Mouse (Mus musculus) midbrain, embryonic 12.5 days (tissue): Measurements from ENCODE around the gene Sema3f. TPM values are rescaled to one million over a fixed set of nuclear protein-coding genes. Genes with fewer than 3 reads are reported as not detected.
"Not testable (repeated sequence)": the region's sequence is repeated elsewhere in the genome, so short reads cannot be mapped to it uniquely, and the experiment has no call there.

Source experiments
- ATAC-seq: fragments of 200-750 bp; cut with Nextera tagmentation; 2 replicates; pipeline ENCODE4 v1.8.0; 2017; ENCODE audit warnings: low read depth, moderate TSS enrichment, moderate library complexity; ENCODE audit not compliant: low FRiP score
- H3K27ac ChIP-seq: fragments of 300-500 bp; sonication (generic); replicated peaks from 2 replicates; pipeline ENCODE4 v1.5.1; 2016; ENCODE audit warnings: mild to moderate bottlenecking
- H3K27me3 ChIP-seq: fragments of 300-500 bp; sonication (generic); 2 replicates; pipeline ENCODE4 v1.6.1; 2016; ENCODE audit warnings: mild to moderate bottlenecking
- H3K36me3 ChIP-seq: fragments of 300-500 bp; sonication (generic); 2 replicates; pipeline ENCODE4 v1.6.1; 2016
- H3K4me1 ChIP-seq: fragments of 300-500 bp; sonication (generic); 2 replicates; pipeline ENCODE4 v1.6.1; 2016
- H3K4me2 ChIP-seq: fragments of 300-500 bp; sonication (generic); replicated peaks from 2 replicates; pipeline ENCODE4 v1.6.1; 2016; ENCODE audit warnings: mild to moderate bottlenecking, moderate library complexity
- H3K4me3 ChIP-seq: fragments of 300-500 bp; sonication (generic); 2 replicates; pipeline ENCODE4 v1.5.1; 2016; ENCODE audit warnings: mild to moderate bottlenecking
- H3K9ac ChIP-seq: fragments of 300-500 bp; sonication (generic); replicated peaks from 2 replicates; pipeline ENCODE4 v1.6.1; 2016; ENCODE audit warnings: mild to moderate bottlenecking, moderate library complexity
- H3K9me3 ChIP-seq: fragments of 300-500 bp; sonication (generic); 2 replicates; pipeline ENCODE4 v1.6.1; 2016; ENCODE audit warnings: mild to moderate bottlenecking
- WGBS: fragments of 180-500 bp; shearing (Covaris S2); methylation state at CpG from one replicate; pipeline ENCODE4 v1.1.7; 2016; 5-methylcytosine and 5-hydroxymethylcytosine counted together
- polyA plus RNA-seq: library from polyadenylated mRNA; unstranded; fragments of >200 nt; fragmentation: Nextera tagmentation; extraction: Ambion mirVana; gene quantifications from 2 replicates; pipeline ENCODE4 v1.2.1, GENCODE M21; 2016

Gene Sema3f
- polyA plus RNA-seq, 1 experiment from 2014 or later: 30.6 TPM

DNA sequence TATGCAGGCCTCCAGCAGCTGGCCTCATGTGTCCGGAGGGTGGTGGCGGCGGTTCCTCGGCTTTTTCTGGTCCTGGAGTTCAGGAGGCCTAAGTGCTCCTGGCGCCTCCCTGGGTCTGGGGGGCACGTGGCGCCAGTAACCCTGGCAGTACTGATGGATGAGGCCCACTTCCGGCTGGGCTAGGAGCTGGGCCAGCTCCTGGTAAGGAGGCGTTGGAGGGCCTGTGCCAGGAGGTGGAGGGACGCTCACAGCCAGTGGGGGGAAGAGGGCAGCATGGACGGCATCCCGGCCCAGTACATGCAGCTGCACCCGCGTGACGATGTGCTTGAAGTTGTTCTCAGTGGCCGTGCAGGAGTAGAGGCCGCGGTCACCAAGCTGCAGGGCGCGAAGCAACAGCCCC lies 27.9 kb downstream of the Sema3f start:
- no peak for ATAC-seq
- Histone ChIP-seq H3K27ac (no peak overlapping the region), H3K4me2 (no peak overlapping the region), H3K4me3 (no peak overlapping the region), H3K27me3 (peaks cover 6% of the 10 kb centered on the region), H3K9me3 (no peaks in the 10 kb centered on the region), H3K4me1 (0 out of 2 replicates have a peak, but pooled peaks cover 5% of the 10 kb centered on the region), H3K36me3 (peaks cover 41% of the 10 kb centered on the region), H3K9ac (no peak overlapping the region)
- 90% methylated on average over 20 of the region's 20 CpGs for WGBS

- 47% methylated on average over 5 of the region's 5 CpGs for WGBS
Observed at GRCm38 (mm10) chr9:107679501-107679900, 30.8 kb downstream of the Sema3f start, which contains the start of gene Gnat1. Gene Gnat1 (minus strand): TSS chr9:107679712.

GRCm38 (mm10) chr9:107678861-107679260 lies 31.4 kb downstream of the Sema3f start:
- no peaks in the 10 kb centered on the region for H3K9me3 ChIP-seq
- H3K4me3 ChIP-seq: no peak overlapping the region
- no peak overlapping the region for H3K27ac ChIP-seq
- H3K9ac ChIP-seq: no peak overlapping the region
- no peak overlapping the region for H3K4me2 ChIP-seq
- H3K36me3 ChIP-seq: peaks cover 15% of the 10 kb centered on the region; the same call in 1 of the 2 replicates
- H3K27me3 ChIP-seq: peaks cover 42% of the 10 kb centered on the region
- no peak for ATAC-seq
- H3K4me1 ChIP-seq: peaks cover 17% of the 10 kb centered on the region
- 96% methylated on average over 2 of the region's 2 CpGs for WGBS

More at GRCm38 (mm10) chr9:107679501-107679900, 30.8 kb downstream of the Sema3f start, which contains the start of gene Gnat1:
- Histone ChIP-seq H3K9ac (no peak within 1 kb of the TSS), H3K27me3 (peaks cover 35% of the 10 kb centered on the region), H3K36me3 (peaks cover 21% of the 10 kb centered on the region; the same call in 1 of the 2 replicates), H3K4me1 (peaks cover 17% of the 10 kb centered on the region), H3K4me2 (no peak within 1 kb of the TSS), H3K27ac (no peak within 1 kb of the TSS), H3K9me3 (no peaks in the 10 kb centered on the region), H3K4me3 (no peak within 1 kb of the TSS)
- ATAC-seq: no peak

DNA sequence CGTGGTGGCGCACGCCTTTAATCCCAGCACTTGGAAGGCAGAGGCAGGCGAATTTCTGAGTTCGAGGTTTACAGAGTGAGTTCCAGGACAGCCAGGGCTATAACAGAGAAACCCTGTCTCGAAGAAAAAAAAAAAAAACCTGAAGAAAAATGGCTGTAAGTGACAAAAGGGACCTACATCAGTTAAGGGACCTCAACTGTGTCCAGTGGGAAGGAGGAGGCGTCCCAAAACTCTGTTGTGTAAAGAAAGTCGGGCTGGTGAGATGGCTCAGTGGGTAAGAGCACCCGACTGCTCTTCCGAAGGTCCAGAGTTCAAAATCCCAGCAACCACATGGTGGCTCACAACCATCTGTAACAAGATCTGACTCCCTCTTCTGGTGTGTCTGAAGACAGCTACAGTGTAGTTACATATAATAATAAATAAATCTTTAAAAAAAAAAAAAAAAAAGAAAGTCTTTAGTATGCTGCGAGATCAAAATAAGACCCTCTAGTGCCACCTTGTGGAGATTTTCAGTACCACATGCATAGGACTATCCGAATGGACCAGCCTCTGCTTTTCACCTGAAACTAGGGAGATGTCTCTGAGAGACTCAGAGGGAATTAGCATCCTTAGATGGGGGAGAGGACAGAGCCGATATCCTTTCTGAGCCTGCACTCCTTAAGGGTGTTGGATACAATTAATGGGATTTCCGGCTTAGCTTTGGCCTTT lies 32.3 kb downstream of the Sema3f start:
- H3K9ac ChIP-seq, H3K27ac ChIP-seq, H3K9me3 ChIP-seq, H3K4me2 ChIP-seq, H3K36me3 ChIP-seq, ATAC-seq, H3K4me3 ChIP-seq: not testable (repeated sequence)
- H3K27me3 ChIP-seq: peaks cover 44% of the 10 kb centered on the region
- H3K4me1 ChIP-seq: peaks cover 17% of the 10 kb centered on the region
- WGBS: 44% methylated on average over 14 of the region's 14 CpGs

GRCm38 (mm10) chr9:107677091-107677784 lies 33.0 kb downstream of the Sema3f start:
- 22% methylated on average over 17 of the region's 17 CpGs for WGBS
- Histone ChIP-seq H3K36me3 (peaks cover under 1% of the 10 kb centered on the region; the same call in 1 of the 2 replicates), H3K9ac (no peak overlapping the region), H3K4me2 (no peak overlapping the region; the same call in 1 of the 2 replicates), H3K9me3 (no peaks in the 10 kb centered on the region), H3K27me3 (peaks cover 44% of the 10 kb centered on the region), H3K4me1 (peaks cover 17% of the 10 kb centered on the region), H3K4me3 (no peak overlapping the region), H3K27ac (no peak overlapping the region)
- no peak for ATAC-seq

DNA sequence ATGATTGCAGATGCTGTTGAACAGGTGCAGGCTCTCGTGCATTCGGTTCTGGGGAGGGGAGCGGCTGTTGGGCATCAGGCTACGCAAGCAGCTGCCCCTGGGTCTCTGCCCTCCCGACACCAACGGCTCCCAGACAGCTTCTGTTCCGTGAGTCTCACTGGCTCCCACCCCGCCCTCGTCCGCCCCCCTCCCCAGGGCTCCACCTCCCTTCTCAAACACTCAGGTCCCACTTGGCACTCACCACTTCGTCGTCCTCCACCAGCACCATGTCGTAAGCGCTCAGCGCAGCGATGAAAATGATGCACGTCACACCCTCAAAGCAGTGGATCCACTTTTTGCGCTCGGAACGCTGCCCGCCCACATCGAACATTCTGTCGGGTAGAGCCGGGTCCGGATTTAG lies 34.0 kb downstream of the Sema3f start:
- peak; percentile 42 for ATAC-seq
- peaks cover 44% of the 10 kb centered on the region for H3K27me3 ChIP-seq
- no peaks in the 10 kb centered on the region for H3K9me3 ChIP-seq
- no peaks in the 10 kb centered on the region for H3K36me3 ChIP-seq
- peak overlapping the region; percentile 59 for H3K4me2 ChIP-seq
- WGBS: 2% methylated on average over 25 of the region's 25 CpGs
- H3K4me3 ChIP-seq: peak overlapping the region; percentile 36
- no peak overlapping the region for H3K27ac ChIP-seq
- H3K4me1 ChIP-seq: peaks cover 17% of the 10 kb centered on the region
- peak overlapping the region; percentile 25 for H3K9ac ChIP-seq

DNA sequence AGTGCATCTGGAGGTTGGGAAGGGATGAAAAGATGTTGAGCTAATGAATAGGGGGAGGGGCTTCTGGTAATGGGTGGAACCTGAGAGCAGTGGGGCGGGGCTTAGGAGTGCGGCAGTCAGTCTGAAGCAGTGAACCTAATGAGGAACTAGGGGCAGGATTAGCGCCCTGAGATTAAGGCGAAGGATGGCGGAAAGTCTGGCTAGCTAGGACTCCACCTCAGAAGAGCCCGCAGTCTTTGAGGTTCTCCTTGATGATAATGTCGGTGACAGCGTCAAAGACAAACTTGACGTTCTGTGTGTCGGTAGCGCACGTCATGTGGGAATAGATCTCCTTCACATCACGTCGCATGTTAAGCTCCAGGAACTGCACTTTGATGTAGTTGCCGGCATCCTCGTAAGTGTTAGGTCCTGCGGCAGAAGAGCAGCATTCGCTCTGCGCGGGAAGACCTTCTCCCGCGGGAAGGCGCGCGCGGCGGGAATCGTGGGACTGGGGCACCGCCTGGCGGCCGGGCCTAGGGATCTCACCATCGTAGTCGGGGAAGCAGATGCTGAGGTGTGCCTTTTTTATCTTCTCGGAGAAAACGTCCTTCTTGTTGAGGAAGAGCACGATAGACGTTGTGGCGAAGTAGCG lies 34.5 kb downstream of the Sema3f start:
- no peaks in the 10 kb centered on the region for H3K36me3 ChIP-seq
- ATAC-seq: peak; percentile 57
- peaks cover 44% of the 10 kb centered on the region for H3K27me3 ChIP-seq
- no peaks in the 10 kb centered on the region for H3K9me3 ChIP-seq
- no peak overlapping the region for H3K27ac ChIP-seq
- H3K9ac ChIP-seq: peak overlapping the region; percentile 25; the same call in 1 of the 2 replicates
- H3K4me1 ChIP-seq: peaks cover 17% of the 10 kb centered on the region
- peak overlapping the region; percentile 59 for H3K4me2 ChIP-seq
- under 1% methylated on average over 39 of the region's 39 CpGs for WGBS
- H3K4me3 ChIP-seq: peak overlapping the region; percentile 36

- Histone ChIP-seq H3K9me3 (no peaks in the 10 kb centered on the region), H3K9ac (no peak overlapping the region), H3K4me2 (no peak overlapping the region), H3K36me3 (no peaks in the 10 kb centered on the region), H3K27me3 (peaks cover 42% of the 10 kb centered on the region), H3K27ac (no peak overlapping the region), H3K4me1 (peaks cover 17% of the 10 kb centered on the region), H3K4me3 (no peak overlapping the region)
- 0 out of 2 replicates have a peak, but pooled peaks have one; percentile 2 for ATAC-seq
- WGBS: 52% methylated on average over 9 of the region's 9 CpGs
Observed at GRCm38 (mm10) chr9:107674609-107675429, 35.5 kb downstream of the Sema3f start.

GRCm38 (mm10) chr9:107670259-107670658 lies 40.0 kb downstream of the Sema3f start:
- no peaks in the 10 kb centered on the region for H3K36me3 ChIP-seq
- H3K9ac ChIP-seq: no peak overlapping the region
- H3K9me3 ChIP-seq: no peaks in the 10 kb centered on the region
- H3K27ac ChIP-seq: no peak overlapping the region
- H3K27me3 ChIP-seq: peaks cover 51% of the 10 kb centered on the region
- no peak for ATAC-seq
- H3K4me2 ChIP-seq: no peak overlapping the region
- 42% methylated on average over 5 of the region's 5 CpGs for WGBS
- peaks cover 27% of the 10 kb centered on the region for H3K4me1 ChIP-seq
- no peak overlapping the region for H3K4me3 ChIP-seq

DNA sequence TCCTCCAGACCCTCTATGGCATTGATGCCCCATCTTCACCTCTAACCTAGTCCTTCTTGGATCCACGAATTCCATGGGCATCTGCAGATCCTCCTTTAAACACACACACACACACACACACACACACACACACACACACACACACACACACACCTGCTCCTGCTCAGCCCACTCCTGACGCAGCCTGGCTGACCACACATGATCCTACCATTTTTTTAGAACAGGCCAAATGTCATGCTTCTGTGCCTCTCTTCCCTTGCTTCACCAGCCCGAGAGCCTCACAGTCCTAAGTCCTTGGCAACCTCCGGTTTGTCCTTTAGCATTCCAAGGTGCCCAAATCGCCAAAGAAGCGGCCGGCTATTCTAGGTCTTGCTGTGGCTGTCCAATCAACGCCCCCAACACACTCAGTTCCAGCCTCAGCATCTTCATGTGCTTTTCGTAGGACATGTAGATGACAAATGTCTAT lies 40.8 kb downstream of the Sema3f start, which contains the start of gene Slc38a3:
Gene Slc38a3 (minus strand): TSS at position 51 of the 466 bp plus-strand sequence.
- ATAC-seq: no peak
- Histone ChIP-seq H3K27ac (no peak within 1 kb of the TSS), H3K4me1 (peaks cover 26% of the 10 kb centered on the region), H3K36me3 (no peaks in the 10 kb centered on the region), H3K9ac (no peak within 1 kb of the TSS), H3K9me3 (no peaks in the 10 kb centered on the region), H3K4me2 (no peak within 1 kb of the TSS), H3K27me3 (peaks cover 48% of the 10 kb centered on the region), H3K4me3 (no peak within 1 kb of the TSS)
- WGBS: 80% methylated on average over 9 of the region's 9 CpGs

DNA sequence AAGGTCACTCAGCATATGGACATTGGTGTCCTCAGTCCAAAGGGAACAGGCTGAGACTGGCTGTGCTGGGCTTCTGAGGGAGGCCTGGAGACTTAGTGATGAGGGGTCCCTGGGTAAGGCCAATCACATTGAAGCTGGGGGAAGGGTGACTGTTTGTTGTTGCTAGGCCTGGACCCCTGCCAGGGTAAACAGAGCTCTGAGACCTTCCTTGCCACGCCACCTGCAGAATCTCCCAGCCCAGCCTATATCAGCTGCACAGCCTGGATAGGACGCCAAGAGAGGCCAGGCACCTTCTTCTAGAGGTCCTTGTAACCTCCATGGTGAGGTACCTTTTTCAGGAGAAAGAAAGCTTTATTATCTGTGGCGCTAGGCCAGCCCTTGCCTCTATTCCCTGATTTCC lies 41.4 kb downstream of the Sema3f start:
- no peak overlapping the region for H3K9ac ChIP-seq
- no peak for ATAC-seq
- H3K9me3 ChIP-seq: no peaks in the 10 kb centered on the region
- 66% methylated on average over 3 of the region's 3 CpGs for WGBS
- no peak overlapping the region for H3K4me3 ChIP-seq
- H3K36me3 ChIP-seq: no peaks in the 10 kb centered on the region
- no peak overlapping the region for H3K27ac ChIP-seq
- peaks cover 42% of the 10 kb centered on the region for H3K27me3 ChIP-seq
- peaks cover 26% of the 10 kb centered on the region for H3K4me1 ChIP-seq
- no peak overlapping the region for H3K4me2 ChIP-seq
